Mouse (Mus musculus) embryonic facial prominence, embryonic 11.5 days (tissue): ENCODE results near the gene Wnk3. TPM values are rescaled to one million over a fixed set of nuclear protein-coding genes. Genes with fewer than 3 reads are reported as not detected.
A peak's percentile ranks its signal among the peaks of the same experiment; 100 is the strongest.

Source experiments
- ATAC-seq: fragments of 200-750 bp; cut with Nextera tagmentation; replicated peaks from 2 replicates; pipeline ENCODE4 v1.8.0; 2017; ENCODE audit warnings: low read depth; ENCODE audit not compliant: insufficient number of reproducible peaks, low FRiP score, low TSS enrichment
- DNase-seq: peaks from one replicate; pipeline ENCODE4 v3.0.0-alpha.2; 2015; ENCODE audit warnings: low spot score
- H3K27ac ChIP-seq: fragments of 300-500 bp; sonication (generic); replicated peaks from 2 replicates; pipeline ENCODE4 v1.5.1; 2014; ENCODE audit warnings: mild to moderate bottlenecking, low read depth, low read length, control low read depth
- H3K27me3 ChIP-seq: fragments of 300-500 bp; sonication (generic); 2 replicates; pipeline ENCODE4 v1.6.1; 2014; ENCODE audit warnings: mild to moderate bottlenecking, low read length, moderate library complexity, mixed read lengths; ENCODE audit not compliant: control insufficient read depth, insufficient read depth
- H3K36me3 ChIP-seq: fragments of 300-500 bp; sonication (generic); replicated peaks from 2 replicates; pipeline ENCODE4 v1.6.1; 2014; ENCODE audit warnings: low read depth, mild to moderate bottlenecking, low read length, moderate library complexity, mixed read lengths; ENCODE audit not compliant: control insufficient read depth, insufficient read depth
- H3K4me1 ChIP-seq: fragments of 300-500 bp; sonication (generic); 2 replicates; pipeline ENCODE4 v1.6.1; 2014; ENCODE audit warnings: low read length, mixed read lengths; ENCODE audit not compliant: control insufficient read depth, insufficient read depth
- H3K4me2 ChIP-seq: fragments of 300-500 bp; sonication (generic); 2 replicates; pipeline ENCODE4 v1.6.1; 2014; ENCODE audit warnings: low read depth, mild to moderate bottlenecking, control low read depth, low read length, moderate library complexity
- H3K4me3 ChIP-seq: fragments of 300-500 bp; sonication (generic); 2 replicates; pipeline ENCODE4 v1.5.1; 2014; ENCODE audit warnings: low read depth, low read length, control low read depth
- H3K9ac ChIP-seq: fragments of 300-500 bp; sonication (generic); replicated peaks from 2 replicates; pipeline ENCODE4 v1.6.1; 2014; ENCODE audit warnings: mild to moderate bottlenecking, control low read depth, low read length
- H3K9me3 ChIP-seq: fragments of 300-500 bp; sonication (generic); replicated peaks from 2 replicates; pipeline ENCODE4 v1.6.1; 2016; ENCODE audit warnings: mild to moderate bottlenecking, low read length, inconsistent platforms, mixed read lengths; ENCODE audit not compliant: control insufficient read depth
- WGBS: fragments of 180-500 bp; shearing (Covaris S2); extraction: QIAGEN DNeasy Blood & Tissue Kit; methylation state at CpG from one replicate; pipeline ENCODE4 v1.1.7; 2014; 5-methylcytosine and 5-hydroxymethylcytosine counted together
- polyA plus RNA-seq: library from polyadenylated mRNA; unstranded; fragments of >200 nt; fragmentation: Nextera tagmentation; extraction: Ambion mirVana; gene quantifications from 2 replicates; pipeline ENCODE4 v1.2.1, GENCODE M21; 2014

Wnk3 gene
- polyA plus RNA-seq, 1 experiment from 2014 or later: 9.6 TPM

GRCm38 (mm10) chrX:151337804-151338203 lies 139.9 kb downstream of the Wnk3 start:
- Histone ChIP-seq H3K4me3 (no peak overlapping the region), H3K9ac (no peak overlapping the region), H3K4me1 (no peaks in the 10 kb centered on the region), H3K4me2 (no peak overlapping the region), H3K27me3 (no peaks in the 10 kb centered on the region; the same call in 1 of the 2 replicates), H3K27ac (no peak overlapping the region), H3K36me3 (no peaks in the 10 kb centered on the region), H3K9me3 (no peaks in the 10 kb centered on the region)
- ATAC-seq (no peak), DNase-seq (no peak)
- WGBS: 86% methylated on average over 4 of the region's 4 CpGs

GRCm38 (mm10) chrX:151343761-151344500 lies 146.1 kb downstream of the Wnk3 start, which contains the start of gene Fam120c:
Gene Fam120c (plus strand): TSS chrX:151344175.
- no peaks in the 10 kb centered on the region; the same call in 1 of the 2 replicates for H3K27me3 ChIP-seq
- H3K4me1 ChIP-seq: no peaks in the 10 kb centered on the region
- H3K36me3 ChIP-seq: no peaks in the 10 kb centered on the region
- WGBS: 11% methylated on average over 45 of the region's 56 CpGs
- peak within 1 kb of the TSS; percentile 35; the same call in 1 of the 2 replicates for H3K27ac ChIP-seq
- H3K4me3 ChIP-seq: peak within 1 kb of the TSS; percentile 65
- ATAC-seq (peak; percentile 89), DNase-seq (peak; percentile 81)
- peak within 1 kb of the TSS; percentile 70 for H3K9ac ChIP-seq
- no peaks in the 10 kb centered on the region for H3K9me3 ChIP-seq
- peak within 1 kb of the TSS; percentile 78 for H3K4me2 ChIP-seq

- Histone ChIP-seq H3K4me2 (peak overlapping the region; percentile 78), H3K4me3 (peak overlapping the region; percentile 65), H3K9ac (peak overlapping the region; percentile 70), H3K4me1 (no peaks in the 10 kb centered on the region), H3K27me3 (no peaks in the 10 kb centered on the region; the same call in 1 of the 2 replicates), H3K36me3 (no peaks in the 10 kb centered on the region), H3K27ac (no peak overlapping the region; the same call in 1 of the 2 replicates), H3K9me3 (no peaks in the 10 kb centered on the region)
- DNase-seq (peak; percentile 13), ATAC-seq (peak; percentile 79)
- 18% methylated on average over 33 of the region's 33 CpGs for WGBS
These were observed 146.7 kb downstream of the Wnk3 start for GRCm38 (mm10) chrX:151344501-151344984.

GRCm38 (mm10) chrX:151345333-151346125 lies 147.7 kb downstream of the Wnk3 start:
- no peaks in the 10 kb centered on the region; the same call in 1 of the 2 replicates for H3K27me3 ChIP-seq
- H3K9ac ChIP-seq: no peak overlapping the region
- no peak for DNase-seq
- H3K4me2 ChIP-seq: peak overlapping the region; percentile 78
- ATAC-seq: no peak
- H3K4me1 ChIP-seq: no peaks in the 10 kb centered on the region
- H3K9me3 ChIP-seq: no peaks in the 10 kb centered on the region
- H3K27ac ChIP-seq: no peak overlapping the region
- H3K36me3 ChIP-seq: no peaks in the 10 kb centered on the region
- WGBS: 41% methylated on average over 11 of the region's 11 CpGs
- peak overlapping the region; percentile 65 for H3K4me3 ChIP-seq

- no peak for ATAC-seq
- no peaks in the 10 kb centered on the region; the same call in 1 of the 2 replicates for H3K27me3 ChIP-seq
These were observed 149.4 kb downstream of the Wnk3 start for GRCm38 (mm10) chrX:151347278-151347677.

GRCm38 (mm10) chrX:151349322-151349721 lies 151.4 kb downstream of the Wnk3 start:
- H3K9ac ChIP-seq: no peak overlapping the region
- H3K4me3 ChIP-seq: no peak overlapping the region
- H3K9me3 ChIP-seq: no peaks in the 10 kb centered on the region
- H3K4me2 ChIP-seq: no peak overlapping the region
- 93% methylated on average over 5 of the region's 5 CpGs for WGBS
- DNase-seq: no peak
- ATAC-seq: no peak
- no peaks in the 10 kb centered on the region for H3K4me1 ChIP-seq
- H3K36me3 ChIP-seq: no peaks in the 10 kb centered on the region
- no peak overlapping the region for H3K27ac ChIP-seq
- no peaks in the 10 kb centered on the region; the same call in 1 of the 2 replicates for H3K27me3 ChIP-seq

More at GRCm38 (mm10) chrX:151347278-151347677, 149.4 kb downstream of the Wnk3 start:
- H3K9ac ChIP-seq: no peak overlapping the region
- no peak for DNase-seq
- H3K27ac ChIP-seq: no peak overlapping the region
- H3K4me1 ChIP-seq: no peaks in the 10 kb centered on the region
- no peaks in the 10 kb centered on the region for H3K36me3 ChIP-seq
- no peaks in the 10 kb centered on the region for H3K9me3 ChIP-seq
- H3K4me2 ChIP-seq: no peak overlapping the region
- H3K4me3 ChIP-seq: no peak overlapping the region
